Mouse (Mus musculus) E14TG2a.4 (cell line): ENCODE data around the gene Inka1.

ENCODE experiments used
- H3K27me3 ChIP-seq: 2 replicates; pipeline ENCODE4 v1.6.1; 2014; ENCODE audit warnings: low read length, control low read depth; ENCODE audit not compliant: insufficient read depth
- H3K36me3 ChIP-seq: 2 replicates; pipeline ENCODE4 v1.6.1; 2014; ENCODE audit warnings: low read length, control low read depth; ENCODE audit not compliant: insufficient read depth
- H3K4me1 ChIP-seq: replicated peaks from 2 replicates; pipeline ENCODE4 v1.6.1; 2014; ENCODE audit warnings: low read depth, low read length, control low read depth
- H3K4me3 ChIP-seq: replicated peaks from 2 replicates; pipeline ENCODE4 v1.5.1; 2014; ENCODE audit warnings: mild to moderate bottlenecking, low read length
- H3K9me3 ChIP-seq: 2 replicates; pipeline ENCODE4 v1.6.1; 2014; ENCODE audit warnings: low read length, control low read depth
- CTCF ChIP-seq: conservative IDR thresholded peaks from 2 replicates; pipeline ENCODE4 v1.5.1; 2014; ENCODE audit warnings: low read length
- NANOG ChIP-seq: IDR thresholded peaks from 2 replicates; pipeline ENCODE4 v1.6.1; 2014; ENCODE audit warnings: borderline replicate concordance, low read length, mixed read lengths
- POU5F1 ChIP-seq: IDR thresholded peaks from 2 replicates; pipeline ENCODE4 v1.6.1; 2014; ENCODE audit warnings: low read length, borderline replicate concordance

Gene Inka1

DNA sequence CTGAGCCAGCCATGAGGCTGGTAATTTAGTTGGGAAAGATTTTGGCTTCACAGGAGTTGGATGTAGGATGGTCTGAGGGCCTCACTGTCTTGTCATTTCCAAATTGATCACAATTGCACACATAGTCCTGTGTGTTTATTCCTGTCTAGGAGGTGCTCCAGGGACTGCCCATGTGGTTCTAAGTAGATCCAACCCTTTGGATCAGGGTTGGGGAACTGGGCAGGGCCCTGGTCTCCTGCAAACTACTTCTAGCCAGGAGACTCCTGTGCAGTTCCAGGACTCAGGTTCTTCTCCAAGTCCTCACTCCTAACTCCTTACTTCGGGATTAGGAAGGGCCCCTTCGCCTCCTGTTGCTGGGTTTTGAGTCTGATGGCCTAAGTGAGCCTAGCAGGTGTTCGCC is 50.3 kb downstream of the Inka1 start, which contains the start of gene Camkv:
Gene Camkv (plus strand): TSS at position 301 of the 400 bp plus-strand sequence.
- H3K36me3 ChIP-seq, result no peaks in the 10 kb centered on the region; the same call in 1 of the 2 replicates
- H3K4me3 ChIP-seq, result peak within 1 kb of the TSS; percentile 86
- peaks cover 49% of the 10 kb centered on the region for H3K4me1 ChIP-seq
- no peaks in the 10 kb centered on the region for H3K9me3 ChIP-seq
- TF ChIP-seq NANOG (no peak), POU5F1 (no peak), CTCF (no peak)
- H3K27me3 ChIP-seq, result peaks cover 50% of the 10 kb centered on the region
